Mouse (Mus musculus): ENCODE results near the gene Dtnbp1.
A peak's percentile ranks its signal among the peaks of the same experiment; 100 is the strongest.

The Dtnbp1 gene

GRCm38 (mm10) chr13:45001911-45002615, at the start of gene Dtnbp1:
Gene Dtnbp1, minus strand, starts transcription at chr13:45002147.
- peak; percentile 82 to 93 for DNase-seq

GRCm38 (mm10) chr13:45049261-45050020, 47.5 kb upstream of the Dtnbp1 start:
- DNase-seq: no peak

- no peak for DNase-seq
These were observed 41.5 kb upstream of the Dtnbp1 start for GRCm38 (mm10) chr13:45043466-45043865.

GRCm38 (mm10) chr13:45040741-45041140, 38.8 kb upstream of the Dtnbp1 start:
- no peak for DNase-seq

GRCm38 (mm10) chr13:45040195-45040594, 38.2 kb upstream of the Dtnbp1 start:
- DNase-seq: no peak

GRCm38 (mm10) chr13:45036417-45036816, 34.5 kb upstream of the Dtnbp1 start:
- DNase-seq: peak in 1 of 2 experiments; percentile 17

- DNase-seq: no peak
These were observed 32.8 kb upstream of the Dtnbp1 start for GRCm38 (mm10) chr13:45034759-45035158.

GRCm38 (mm10) chr13:45033360-45033759, 31.4 kb upstream of the Dtnbp1 start:
- DNase-seq: no peak

GRCm38 (mm10) chr13:45032484-45032883, 30.5 kb upstream of the Dtnbp1 start:
- no peak for DNase-seq

GRCm38 (mm10) chr13:45031748-45032147, 29.8 kb upstream of the Dtnbp1 start:
- no peak for DNase-seq

GRCm38 (mm10) chr13:45031314-45031713, 29.4 kb upstream of the Dtnbp1 start:
- peak in 1 of 2 experiments; percentile 7 for DNase-seq

- DNase-seq: peak; percentile 88 to 94
These were observed 28.9 kb upstream of the Dtnbp1 start for GRCm38 (mm10) chr13:45030830-45031229.

GRCm38 (mm10) chr13:45029791-45030190, 27.8 kb upstream of the Dtnbp1 start:
- no peak for DNase-seq

GRCm38 (mm10) chr13:45026291-45026690, 24.3 kb upstream of the Dtnbp1 start:
- DNase-seq: no peak

GRCm38 (mm10) chr13:45024821-45025220, 22.9 kb upstream of the Dtnbp1 start:
- DNase-seq: no peak

GRCm38 (mm10) chr13:45023356-45024150, 21.6 kb upstream of the Dtnbp1 start:
- DNase-seq: no peak

- peak in 1 of 2 experiments; percentile 40 for DNase-seq
These were observed 6.2 kb upstream of the Dtnbp1 start for GRCm38 (mm10) chr13:45008150-45008549.

- no peak for DNase-seq
These were observed 5.8 kb upstream of the Dtnbp1 start for GRCm38 (mm10) chr13:45007726-45008125.

- DNase-seq: no peak
These were observed 4.5 kb upstream of the Dtnbp1 start for GRCm38 (mm10) chr13:45006483-45006882.

- DNase-seq: no peak
These were observed 3.9 kb upstream of the Dtnbp1 start for GRCm38 (mm10) chr13:45005861-45006260.

GRCm38 (mm10) chr13:45004987-45005592, 3.1 kb upstream of the Dtnbp1 start:
- DNase-seq: no peak

- no peak for DNase-seq
These were observed 1.1 kb upstream of the Dtnbp1 start for GRCm38 (mm10) chr13:45003026-45003425.
